Mouse (Mus musculus): ENCODE data around the gene Slc5a11. TPM values are rescaled to one million over a fixed set of nuclear protein-coding genes. Genes with fewer than 3 reads are reported as not detected.

Slc5a11 gene
- polyA plus RNA-seq, 1 experiment from 2014 or later: 1.2 TPM

- Histone ChIP-seq H3K27me3 (ENCODE audit: control insufficient read depth, insufficient read depth, low read length) (no peaks in the 10 kb centered on the region), H3K4me2 (ENCODE audit: low read length) (no peak overlapping the region), H3K4me1 (ENCODE audit: control insufficient read depth, insufficient read depth, low read length) (no peaks in the 10 kb centered on the region), H3K4me3 (replicated peaks; ENCODE audit: low read depth, low read length) (no peak overlapping the region), H3K36me3 (ENCODE audit: control insufficient read depth, insufficient read depth, low read length) (peaks cover 98% of the 10 kb centered on the region), H3K9ac (replicated peaks; ENCODE audit: low read length) (no peak overlapping the region), H3K27ac (replicated peaks; ENCODE audit: low read depth, low read length) (no peak overlapping the region), H3K9me3 (ENCODE audit: control insufficient read depth, low read length) (no peaks in the 10 kb centered on the region)
- 97% methylated on average over 4 of the region's 4 CpGs for WGBS
- no peak for DNase-seq
- no peak for ATAC-seq (ENCODE audit: low FRiP score, low TSS enrichment)
Measured at GRCm38 (mm10) chr7:123187246-123187645, 27.3 kb upstream of the Slc5a11 start.

- Histone ChIP-seq H3K27me3 (ENCODE audit: control insufficient read depth, insufficient read depth, low read length) (no peaks in the 10 kb centered on the region), H3K9ac (replicated peaks; ENCODE audit: low read length) (no peak overlapping the region), H3K4me3 (replicated peaks; ENCODE audit: low read depth, low read length) (no peak overlapping the region), H3K27ac (replicated peaks; ENCODE audit: low read depth, low read length) (no peak overlapping the region), H3K9me3 (ENCODE audit: control insufficient read depth, low read length) (no peaks in the 10 kb centered on the region), H3K4me2 (ENCODE audit: low read length) (no peak overlapping the region), H3K36me3 (ENCODE audit: control insufficient read depth, insufficient read depth, low read length) (peaks cover 98% of the 10 kb centered on the region), H3K4me1 (ENCODE audit: control insufficient read depth, insufficient read depth, low read length) (no peaks in the 10 kb centered on the region)
- 95% methylated on average over 3 of the region's 3 CpGs for WGBS
- ATAC-seq (ENCODE audit: low FRiP score, low TSS enrichment): no peak
- DNase-seq: no peak
Measured at GRCm38 (mm10) chr7:123188462-123188861, 26.1 kb upstream of the Slc5a11 start.

GRCm38 (mm10) chr7:123189762-123190161 is 24.8 kb upstream of the Slc5a11 start:
- Histone ChIP-seq H3K36me3 (ENCODE audit: control insufficient read depth, insufficient read depth, low read length) (peaks cover 94% of the 10 kb centered on the region), H3K4me2 (ENCODE audit: low read length) (no peak overlapping the region), H3K4me1 (ENCODE audit: control insufficient read depth, insufficient read depth, low read length) (no peaks in the 10 kb centered on the region), H3K9ac (replicated peaks; ENCODE audit: low read length) (no peak overlapping the region), H3K9me3 (ENCODE audit: control insufficient read depth, low read length) (no peaks in the 10 kb centered on the region), H3K4me3 (replicated peaks; ENCODE audit: low read depth, low read length) (no peak overlapping the region), H3K27ac (replicated peaks; ENCODE audit: low read depth, low read length) (no peak overlapping the region), H3K27me3 (ENCODE audit: control insufficient read depth, insufficient read depth, low read length) (no peaks in the 10 kb centered on the region)
- 97% methylated on average over 8 of the region's 8 CpGs for WGBS
- DNase-seq (no peak), ATAC-seq (ENCODE audit: low FRiP score, low TSS enrichment) (no peak)

GRCm38 (mm10) chr7:123191731-123192130 is 22.8 kb upstream of the Slc5a11 start:
- ATAC-seq (ENCODE audit: low FRiP score, low TSS enrichment) (no peak), DNase-seq (no peak)
- Histone ChIP-seq H3K36me3 (ENCODE audit: control insufficient read depth, insufficient read depth, low read length) (peaks cover 84% of the 10 kb centered on the region), H3K27ac (replicated peaks; ENCODE audit: low read depth, low read length) (no peak overlapping the region), H3K9me3 (ENCODE audit: control insufficient read depth, low read length) (no peaks in the 10 kb centered on the region), H3K9ac (replicated peaks; ENCODE audit: low read length) (no peak overlapping the region), H3K4me1 (ENCODE audit: control insufficient read depth, insufficient read depth, low read length) (no peaks in the 10 kb centered on the region), H3K27me3 (ENCODE audit: control insufficient read depth, insufficient read depth, low read length) (no peaks in the 10 kb centered on the region), H3K4me2 (ENCODE audit: low read length) (no peak overlapping the region), H3K4me3 (replicated peaks; ENCODE audit: low read depth, low read length) (no peak overlapping the region)
- 95% methylated on average over 5 of the region's 5 CpGs for WGBS

GRCm38 (mm10) chr7:123193201-123193600 is 21.4 kb upstream of the Slc5a11 start:
- Histone ChIP-seq H3K9me3 (ENCODE audit: control insufficient read depth, low read length) (no peaks in the 10 kb centered on the region), H3K36me3 (ENCODE audit: control insufficient read depth, insufficient read depth, low read length) (peaks cover 70% of the 10 kb centered on the region), H3K4me2 (ENCODE audit: low read length) (no peak overlapping the region), H3K4me3 (replicated peaks; ENCODE audit: low read depth, low read length) (no peak overlapping the region), H3K27ac (replicated peaks; ENCODE audit: low read depth, low read length) (no peak overlapping the region), H3K27me3 (ENCODE audit: control insufficient read depth, insufficient read depth, low read length) (no peaks in the 10 kb centered on the region), H3K4me1 (ENCODE audit: control insufficient read depth, insufficient read depth, low read length) (no peaks in the 10 kb centered on the region), H3K9ac (replicated peaks; ENCODE audit: low read length) (no peak overlapping the region)
- ATAC-seq (ENCODE audit: low FRiP score, low TSS enrichment) (no peak), DNase-seq (no peak)
- WGBS: 96% methylated on average over 12 of the region's 12 CpGs

GRCm38 (mm10) chr7:123194696-123195095 is 19.9 kb upstream of the Slc5a11 start:
- WGBS: 94% methylated on average over 8 of the region's 8 CpGs

GRCm38 (mm10) chr7:123196432-123196831 is 18.1 kb upstream of the Slc5a11 start:
- ATAC-seq (ENCODE audit: low FRiP score, low TSS enrichment) (no peak), DNase-seq (no peak)
- Histone ChIP-seq H3K4me3 (replicated peaks; ENCODE audit: low read depth, low read length) (no peak overlapping the region), H3K4me2 (ENCODE audit: low read length) (no peak overlapping the region), H3K36me3 (ENCODE audit: control insufficient read depth, insufficient read depth, low read length) (peaks cover 38% of the 10 kb centered on the region), H3K27me3 (ENCODE audit: control insufficient read depth, insufficient read depth, low read length) (no peaks in the 10 kb centered on the region), H3K27ac (replicated peaks; ENCODE audit: low read depth, low read length) (no peak overlapping the region), H3K9me3 (ENCODE audit: control insufficient read depth, low read length) (no peaks in the 10 kb centered on the region), H3K4me1 (ENCODE audit: control insufficient read depth, insufficient read depth, low read length) (no peaks in the 10 kb centered on the region), H3K9ac (replicated peaks; ENCODE audit: low read length) (no peak overlapping the region)
- 95% methylated on average over 5 of the region's 5 CpGs for WGBS

More at GRCm38 (mm10) chr7:123194696-123195095, 19.9 kb upstream of the Slc5a11 start:
- Histone ChIP-seq H3K4me2 (ENCODE audit: low read length) (no peak overlapping the region), H3K4me1 (ENCODE audit: control insufficient read depth, insufficient read depth, low read length) (no peaks in the 10 kb centered on the region), H3K9me3 (ENCODE audit: control insufficient read depth, low read length) (no peaks in the 10 kb centered on the region), H3K27me3 (ENCODE audit: control insufficient read depth, insufficient read depth, low read length) (no peaks in the 10 kb centered on the region), H3K36me3 (ENCODE audit: control insufficient read depth, insufficient read depth, low read length) (peaks cover 55% of the 10 kb centered on the region), H3K27ac (replicated peaks; ENCODE audit: low read depth, low read length) (no peak overlapping the region), H3K4me3 (replicated peaks; ENCODE audit: low read depth, low read length) (no peak overlapping the region), H3K9ac (replicated peaks; ENCODE audit: low read length) (no peak overlapping the region)
- ATAC-seq (ENCODE audit: low FRiP score, low TSS enrichment) (no peak), DNase-seq (no peak)

- no peak overlapping the region for H3K4me2 ChIP-seq (ENCODE audit: low read length)
- no peaks in the 10 kb centered on the region for H3K4me1 ChIP-seq (ENCODE audit: control insufficient read depth, insufficient read depth, low read length)
- H3K4me3 ChIP-seq (replicated peaks; ENCODE audit: low read depth, low read length): no peak overlapping the region
- no peaks in the 10 kb centered on the region for H3K27me3 ChIP-seq (ENCODE audit: control insufficient read depth, insufficient read depth, low read length)
- WGBS: 82% methylated on average over 10 of the region's 10 CpGs
- peaks cover 18% of the 10 kb centered on the region for H3K36me3 ChIP-seq (ENCODE audit: control insufficient read depth, insufficient read depth, low read length)
- H3K9ac ChIP-seq (replicated peaks; ENCODE audit: low read length): no peak overlapping the region
- no peak overlapping the region for H3K27ac ChIP-seq (replicated peaks; ENCODE audit: low read depth, low read length)
- ATAC-seq (ENCODE audit: low FRiP score, low TSS enrichment) (no peak), DNase-seq (no peak)
- H3K9me3 ChIP-seq (ENCODE audit: control insufficient read depth, low read length): no peaks in the 10 kb centered on the region
Measured at GRCm38 (mm10) chr7:123198695-123199094, 15.9 kb upstream of the Slc5a11 start.

- WGBS: 89% methylated on average over 3 of the region's 3 CpGs
- H3K9me3 ChIP-seq (ENCODE audit: control insufficient read depth, low read length): no peaks in the 10 kb centered on the region
- H3K36me3 ChIP-seq (ENCODE audit: control insufficient read depth, insufficient read depth, low read length): peaks cover 15% of the 10 kb centered on the region
- no peak for ATAC-seq (ENCODE audit: low FRiP score, low TSS enrichment)
- H3K9ac ChIP-seq (replicated peaks; ENCODE audit: low read length): no peak overlapping the region
- no peaks in the 10 kb centered on the region for H3K4me1 ChIP-seq (ENCODE audit: control insufficient read depth, insufficient read depth, low read length)
- no peak overlapping the region for H3K4me3 ChIP-seq (replicated peaks; ENCODE audit: low read depth, low read length)
- no peaks in the 10 kb centered on the region for H3K27me3 ChIP-seq (ENCODE audit: control insufficient read depth, insufficient read depth, low read length)
- no peak for DNase-seq
- no peak overlapping the region for H3K27ac ChIP-seq (replicated peaks; ENCODE audit: low read depth, low read length)
- no peak overlapping the region for H3K4me2 ChIP-seq (ENCODE audit: low read length)
Measured at GRCm38 (mm10) chr7:123199151-123199550, 15.4 kb upstream of the Slc5a11 start.
